Mouse (Mus musculus) lung, adult 2 months (tissue): ENCODE measurements around the gene Nr4a2.

Experiments
- CTCF ChIP-seq: fragments of 200-500 bp; IDR thresholded peaks from 2 replicates; pipeline ENCODE4 v1.5.1; 2011; ENCODE audit warnings: mild to moderate bottlenecking, low read length, control low read depth; ENCODE audit not compliant: insufficient read depth
- POLR2A ChIP-seq: fragments of 200-500 bp; IDR thresholded peaks from 2 replicates; pipeline ENCODE4 v1.6.1; 2011; ENCODE audit warnings: low read depth, mild to moderate bottlenecking, control low read depth, low read length, borderline replicate concordance; ENCODE audit errors: extremely low read depth

DNA sequence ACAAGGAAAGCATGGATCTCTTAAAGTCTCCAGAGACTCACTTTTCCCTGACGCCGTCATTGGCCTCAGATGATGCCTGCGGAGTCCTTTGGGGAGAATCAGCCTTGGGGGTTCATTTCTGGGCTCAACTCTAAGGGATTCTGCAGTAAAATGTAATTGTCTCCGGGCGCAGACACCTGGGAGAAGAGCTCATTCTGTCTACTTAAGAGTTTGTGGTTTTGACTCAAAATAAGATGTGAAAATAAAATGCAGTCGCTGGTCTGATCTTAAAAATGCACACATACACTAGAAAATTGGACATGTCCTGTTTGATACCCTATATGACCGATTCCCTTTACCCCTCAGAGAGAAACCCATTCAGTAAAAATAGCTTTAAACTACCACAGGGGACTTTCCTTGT, 18.4 kb downstream of the Nr4a2 start:
- no peak for TF ChIP-seq CTCF
- no peak for TF ChIP-seq POLR2A
